Mouse (Mus musculus) limb, embryonic 13.5 days (tissue): ENCODE data around the gene Csnk1g1. TPM values are rescaled to one million over a fixed set of nuclear protein-coding genes. Genes with fewer than 3 reads are reported as not detected.

Experiments
- ATAC-seq: fragments of 200-750 bp; cut with Nextera tagmentation; 2 replicates; pipeline ENCODE4 v1.8.0; 2017; ENCODE audit warnings: low read depth, moderate number of reproducible peaks, moderate TSS enrichment; ENCODE audit not compliant: low FRiP score
- H3K27ac ChIP-seq: fragments of 300-500 bp; sonication (generic); 2 replicates; pipeline ENCODE4 v1.5.1; 2015; ENCODE audit warnings: inconsistent platforms, mild to moderate bottlenecking, moderate library complexity
- H3K27me3 ChIP-seq: fragments of 300-500 bp; sonication (generic); 2 replicates; pipeline ENCODE4 v1.6.1; 2015; ENCODE audit warnings: mild to moderate bottlenecking, inconsistent platforms
- H3K36me3 ChIP-seq: fragments of 300-500 bp; sonication (generic); 2 replicates; pipeline ENCODE4 v1.6.1; 2015; ENCODE audit warnings: inconsistent platforms, mild to moderate bottlenecking, moderate library complexity
- H3K4me1 ChIP-seq: fragments of 300-500 bp; sonication (generic); 2 replicates; pipeline ENCODE4 v1.6.1; 2015; ENCODE audit warnings: inconsistent platforms
- H3K4me2 ChIP-seq: fragments of 300-500 bp; sonication (generic); replicated peaks from 2 replicates; pipeline ENCODE4 v1.6.1; 2015; ENCODE audit warnings: inconsistent platforms, mild to moderate bottlenecking, moderate library complexity
- H3K4me3 ChIP-seq: fragments of 300-500 bp; sonication (generic); 2 replicates; pipeline ENCODE4 v1.5.1; 2015; ENCODE audit warnings: moderate library complexity, mild to moderate bottlenecking, inconsistent platforms
- H3K9ac ChIP-seq: fragments of 300-500 bp; sonication (generic); 2 replicates; pipeline ENCODE4 v1.6.1; 2015; ENCODE audit warnings: mild to moderate bottlenecking, inconsistent platforms
- H3K9me3 ChIP-seq: fragments of 300-500 bp; sonication (generic); 2 replicates; pipeline ENCODE4 v1.6.1; 2016; ENCODE audit warnings: inconsistent platforms
- WGBS: fragments of 180-500 bp; shearing (Covaris S2); methylation state at CpG from one replicate; pipeline ENCODE4 v1.1.7; 2015; 5-methylcytosine and 5-hydroxymethylcytosine counted together
- polyA plus RNA-seq: library from polyadenylated mRNA; unstranded; fragments of >200 nt; fragmentation: Nextera tagmentation; extraction: Ambion mirVana; gene quantifications from 2 replicates; pipeline ENCODE4 v1.2.1, GENCODE M21; 2015

Gene Csnk1g1
- polyA plus RNA-seq, 1 experiment from 2014 or later: 18.8 TPM

GRCm38 (mm10) chr9:66007603-66008202, 99.0 kb downstream of the Csnk1g1 start:
- Histone ChIP-seq H3K4me1 (no peaks in the 10 kb centered on the region; the same call in 1 of the 2 replicates), H3K9ac (no peak overlapping the region), H3K36me3 (peaks cover 41% of the 10 kb centered on the region), H3K27me3 (no peaks in the 10 kb centered on the region), H3K4me3 (no peak overlapping the region), H3K27ac (no peak overlapping the region), H3K9me3 (no peaks in the 10 kb centered on the region), H3K4me2 (no peak overlapping the region)
- 76% methylated on average over 7 of the region's 7 CpGs for WGBS
- no peak for ATAC-seq

- Histone ChIP-seq H3K9ac (no peak overlapping the region), H3K4me3 (no peak overlapping the region), H3K36me3 (peaks cover 45% of the 10 kb centered on the region), H3K9me3 (no peaks in the 10 kb centered on the region), H3K4me2 (no peak overlapping the region), H3K27ac (no peak overlapping the region), H3K27me3 (no peaks in the 10 kb centered on the region), H3K4me1 (no peaks in the 10 kb centered on the region)
- ATAC-seq: no peak
Observed at GRCm38 (mm10) chr9:66020601-66021000, 111.9 kb downstream of the Csnk1g1 start.

DNA sequence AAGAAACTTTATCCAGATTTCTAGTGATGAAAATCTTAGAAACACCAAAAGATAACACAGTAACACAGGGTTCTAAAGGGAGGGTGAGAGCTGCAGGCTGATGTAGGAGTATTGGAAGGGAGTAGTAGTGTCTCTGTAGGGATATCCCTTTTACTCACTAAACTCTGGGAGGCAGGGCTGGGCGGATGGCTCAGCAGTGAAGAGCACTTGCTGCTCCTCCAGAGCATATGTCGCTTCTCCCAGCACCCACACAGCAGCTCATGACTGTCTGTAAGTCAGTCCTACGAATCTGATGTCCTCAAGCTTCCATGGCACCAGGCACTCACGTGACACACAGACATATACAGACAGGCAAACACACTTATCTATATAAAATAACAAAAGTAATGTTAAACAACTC, 129.4 kb downstream of the Csnk1g1 start:
- H3K9ac ChIP-seq: no peak overlapping the region
- peaks cover 57% of the 10 kb centered on the region for H3K36me3 ChIP-seq
- no peak for ATAC-seq
- no peaks in the 10 kb centered on the region for H3K9me3 ChIP-seq
- WGBS: 87% methylated on average over 4 of the region's 4 CpGs
- no peaks in the 10 kb centered on the region for H3K4me1 ChIP-seq
- H3K27ac ChIP-seq: no peak overlapping the region
- no peaks in the 10 kb centered on the region for H3K27me3 ChIP-seq
- H3K4me2 ChIP-seq: no peak overlapping the region
- H3K4me3 ChIP-seq: no peak overlapping the region

DNA sequence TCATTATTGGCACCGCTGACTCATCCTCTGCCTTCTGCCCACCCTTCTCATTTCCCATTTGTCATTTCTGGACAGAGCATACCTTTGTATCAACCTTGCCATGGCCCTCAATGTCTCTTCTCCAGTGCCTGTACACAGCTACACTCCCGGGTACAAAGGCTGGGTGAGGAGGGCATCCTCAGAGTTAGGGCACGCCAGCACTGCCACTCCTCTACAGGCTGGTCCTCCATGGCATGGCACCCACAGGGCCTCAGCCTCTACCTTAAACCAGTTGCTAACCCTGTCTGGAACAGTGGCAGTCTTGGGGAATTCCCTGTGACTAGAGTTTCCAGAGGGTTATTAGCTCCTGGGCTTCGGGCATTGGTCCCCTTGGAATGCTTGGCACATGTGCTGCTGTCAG, 129.9 kb downstream of the Csnk1g1 start:
- 94% methylated on average over 4 of the region's 4 CpGs for WGBS
- H3K9me3 ChIP-seq: no peaks in the 10 kb centered on the region
- no peaks in the 10 kb centered on the region for H3K4me1 ChIP-seq
- H3K4me3 ChIP-seq: no peak overlapping the region
- no peak overlapping the region for H3K9ac ChIP-seq
- no peak overlapping the region for H3K4me2 ChIP-seq
- H3K36me3 ChIP-seq: peaks cover 52% of the 10 kb centered on the region
- no peaks in the 10 kb centered on the region for H3K27me3 ChIP-seq
- H3K27ac ChIP-seq: no peak overlapping the region
- no peak for ATAC-seq

- no peak overlapping the region for H3K27ac ChIP-seq
- H3K4me2 ChIP-seq: no peak overlapping the region
- H3K4me3 ChIP-seq: no peak overlapping the region
- H3K36me3 ChIP-seq: peaks cover 51% of the 10 kb centered on the region
- H3K9me3 ChIP-seq: no peaks in the 10 kb centered on the region
- 82% methylated on average over 4 of the region's 4 CpGs for WGBS
- no peaks in the 10 kb centered on the region for H3K27me3 ChIP-seq
- ATAC-seq: no peak
- H3K9ac ChIP-seq: no peak overlapping the region
- no peaks in the 10 kb centered on the region for H3K4me1 ChIP-seq
Observed at GRCm38 (mm10) chr9:66039290-66039689, 130.6 kb downstream of the Csnk1g1 start.

DNA sequence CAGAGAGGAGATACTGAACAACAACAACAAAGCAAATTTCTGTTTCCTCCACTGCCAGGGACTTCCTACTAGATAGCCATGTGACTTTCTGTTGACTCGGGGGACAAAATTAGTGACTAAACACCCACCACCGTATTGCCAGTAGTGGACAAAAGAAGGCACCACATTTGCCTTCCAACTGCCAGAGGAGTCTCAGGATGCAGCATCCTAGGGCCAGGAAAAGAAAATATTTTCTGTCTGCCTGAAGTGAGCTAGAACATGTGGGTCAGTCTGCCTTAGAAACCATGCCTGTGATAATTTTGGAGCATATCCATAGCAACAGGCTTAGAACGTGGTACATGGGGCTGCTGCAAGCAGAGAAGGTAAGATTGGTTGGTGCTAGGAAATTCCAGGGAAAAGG, 132.1 kb downstream of the Csnk1g1 start:
- H3K4me1 ChIP-seq: no peaks in the 10 kb centered on the region
- no peak overlapping the region for H3K9ac ChIP-seq
- H3K27ac ChIP-seq: no peak overlapping the region
- H3K4me3 ChIP-seq: no peak overlapping the region
- H3K4me2 ChIP-seq: no peak overlapping the region
- no peak for ATAC-seq
- H3K9me3 ChIP-seq: no peaks in the 10 kb centered on the region
- no peaks in the 10 kb centered on the region for H3K27me3 ChIP-seq
- H3K36me3 ChIP-seq: peaks cover 48% of the 10 kb centered on the region
- WGBS: 92% methylated on average over 3 of the region's 3 CpGs

DNA sequence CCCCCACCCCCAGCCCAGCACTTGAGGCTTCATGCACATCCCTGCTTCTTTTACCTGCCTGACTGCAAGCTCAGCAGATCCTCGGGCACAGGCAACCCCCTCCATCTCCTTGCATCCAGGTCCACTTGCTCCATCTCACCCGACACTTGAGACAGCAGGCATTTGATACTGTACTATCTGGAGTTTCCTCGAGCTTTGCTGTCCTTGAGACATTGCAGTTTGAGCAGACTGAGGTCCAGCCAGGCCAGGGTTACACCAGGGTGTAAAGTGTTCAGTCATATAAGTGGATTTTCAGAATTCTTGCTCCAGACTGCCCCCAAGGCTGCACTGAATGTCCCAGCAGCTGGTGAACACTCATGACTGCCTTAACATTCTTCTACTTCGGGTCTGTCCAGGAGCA, 133.6 kb downstream of the Csnk1g1 start:
- Histone ChIP-seq H3K27me3 (no peaks in the 10 kb centered on the region), H3K4me1 (no peaks in the 10 kb centered on the region), H3K9ac (no peak overlapping the region), H3K9me3 (no peaks in the 10 kb centered on the region), H3K27ac (no peak overlapping the region), H3K4me3 (no peak overlapping the region), H3K4me2 (no peak overlapping the region), H3K36me3 (peaks cover 42% of the 10 kb centered on the region)
- ATAC-seq: no peak
- 86% methylated on average over 4 of the region's 4 CpGs for WGBS

DNA sequence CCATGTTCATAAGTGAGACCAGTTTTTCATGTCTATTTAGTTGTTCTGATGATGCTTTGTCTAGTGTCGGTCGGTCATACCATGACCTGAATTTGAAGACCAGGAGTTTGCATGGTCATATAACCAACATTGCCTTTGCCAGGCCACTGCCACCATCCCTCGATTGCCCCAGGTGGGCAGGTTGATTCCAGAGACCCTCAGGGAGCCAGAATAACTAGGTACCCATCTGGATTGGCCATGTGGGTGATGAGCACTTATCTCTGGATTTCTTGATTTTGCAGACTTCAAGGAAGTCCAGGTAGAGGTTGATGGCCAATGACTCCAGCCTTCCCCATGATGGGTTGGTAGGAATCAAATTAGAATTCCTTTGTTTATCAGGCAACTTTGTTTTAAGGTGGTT, 134.5 kb downstream of the Csnk1g1 start:
- WGBS: 94% methylated on average over 3 of the region's 3 CpGs
- Histone ChIP-seq H3K9ac (no peak overlapping the region), H3K4me3 (no peak overlapping the region), H3K27ac (no peak overlapping the region), H3K36me3 (peaks cover 37% of the 10 kb centered on the region), H3K9me3 (no peaks in the 10 kb centered on the region), H3K27me3 (no peaks in the 10 kb centered on the region), H3K4me1 (no peaks in the 10 kb centered on the region), H3K4me2 (no peak overlapping the region)
- no peak for ATAC-seq

DNA sequence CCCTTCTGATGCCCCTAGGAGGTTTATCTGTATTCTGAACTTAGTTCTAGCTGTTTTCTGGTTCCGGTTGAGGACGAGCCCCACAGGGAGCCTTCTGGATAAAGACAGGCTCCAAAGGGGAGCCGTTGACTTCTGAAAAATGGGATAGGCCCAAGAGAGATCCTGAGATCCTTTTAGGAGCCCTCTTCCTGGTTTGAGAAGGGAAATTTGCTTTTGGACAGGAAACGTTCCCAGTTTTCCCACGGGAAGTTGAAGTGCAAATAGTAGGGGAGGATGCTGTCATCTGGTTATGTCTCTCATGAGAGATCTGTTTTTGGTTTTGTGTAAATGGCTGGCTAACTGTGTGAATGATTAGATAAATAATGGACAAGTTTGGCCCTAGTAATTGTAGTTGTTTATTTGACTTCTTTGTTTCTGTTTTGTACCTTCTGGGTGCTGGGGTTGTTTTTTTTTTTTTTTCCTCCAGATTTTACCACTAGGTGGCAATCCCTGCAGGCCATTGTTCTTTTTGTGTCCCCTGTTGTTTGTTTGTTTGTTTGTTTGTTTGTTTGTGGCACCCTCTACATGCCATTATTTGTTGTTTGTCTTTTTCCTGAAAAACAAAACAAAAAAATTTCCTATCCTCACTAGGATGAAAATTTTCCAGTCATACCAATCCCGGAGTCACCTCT, 141.3 kb downstream of the Csnk1g1 start:
- Histone ChIP-seq H3K27me3 (no peaks in the 10 kb centered on the region), H3K36me3 (peaks cover 2% of the 10 kb centered on the region; the same call in 1 of the 2 replicates), H3K4me3 (no peak overlapping the region), H3K9ac (no peak overlapping the region), H3K4me2 (no peak overlapping the region), H3K27ac (no peak overlapping the region), H3K4me1 (no peaks in the 10 kb centered on the region), H3K9me3 (no peaks in the 10 kb centered on the region)
- 76% methylated on average over 6 of the region's 6 CpGs for WGBS
- no peak for ATAC-seq

GRCm38 (mm10) chr9:66051493-66051892, 142.8 kb downstream of the Csnk1g1 start:
- Histone ChIP-seq H3K4me2 (no peak overlapping the region), H3K4me3 (no peak overlapping the region), H3K4me1 (no peaks in the 10 kb centered on the region), H3K27ac (no peak overlapping the region), H3K36me3 (no peaks in the 10 kb centered on the region; the same call in 1 of the 2 replicates), H3K9me3 (no peaks in the 10 kb centered on the region), H3K9ac (no peak overlapping the region), H3K27me3 (no peaks in the 10 kb centered on the region)
- no peak for ATAC-seq
- 69% methylated on average over 4 of the region's 4 CpGs for WGBS

DNA sequence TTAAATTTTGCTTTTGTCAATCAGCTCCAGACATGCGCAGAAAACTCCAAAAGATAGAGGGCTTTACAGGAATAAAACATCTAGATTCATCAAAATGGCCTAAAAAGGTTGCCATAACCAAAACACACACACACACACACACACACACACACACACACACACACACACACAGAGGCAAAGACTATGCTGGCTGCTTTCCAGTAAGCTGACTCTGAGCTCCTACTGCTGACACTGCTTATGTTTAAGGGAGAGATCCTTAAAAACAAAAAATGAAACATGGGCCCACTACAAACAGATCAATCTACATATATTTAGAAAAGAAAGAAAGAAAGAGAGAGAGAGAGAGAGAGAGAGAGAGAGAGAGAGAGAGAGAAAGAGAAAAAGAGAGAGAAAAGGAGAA, 144.0 kb downstream of the Csnk1g1 start:
- Histone ChIP-seq H3K4me3 (no peak overlapping the region), H3K4me1 (no peaks in the 10 kb centered on the region), H3K9ac (no peak overlapping the region), H3K36me3 (no peaks in the 10 kb centered on the region; the same call in 1 of the 2 replicates), H3K9me3 (no peaks in the 10 kb centered on the region), H3K27ac (no peak overlapping the region), H3K4me2 (no peak overlapping the region), H3K27me3 (no peaks in the 10 kb centered on the region)
- WGBS: 82% methylated on average over 1 of the region's 1 CpGs
- ATAC-seq: no peak

DNA sequence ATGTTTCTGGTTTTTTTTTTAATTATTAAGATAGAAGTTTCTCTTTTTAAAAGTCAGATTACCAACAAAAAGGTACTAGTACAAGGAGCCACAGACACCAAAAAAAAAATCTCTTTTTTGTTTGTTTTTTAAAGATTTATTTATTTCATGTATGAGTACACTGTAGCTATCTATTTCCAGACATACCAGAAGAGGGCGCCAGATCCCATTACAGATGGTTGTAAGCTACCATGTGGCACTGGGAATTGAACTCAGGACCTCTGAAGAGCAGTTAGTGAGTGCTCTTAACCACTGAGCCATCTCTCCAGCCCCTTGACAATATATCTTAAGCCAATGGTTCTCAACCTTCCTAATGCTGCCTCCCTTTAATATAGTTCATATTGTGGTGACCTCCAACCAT, 144.9 kb downstream of the Csnk1g1 start:
- Histone ChIP-seq H3K4me2 (no peak overlapping the region), H3K9me3 (no peaks in the 10 kb centered on the region), H3K36me3 (no peaks in the 10 kb centered on the region; the same call in 1 of the 2 replicates), H3K4me1 (0 out of 2 replicates have a peak, but pooled peaks cover 2% of the 10 kb centered on the region), H3K27ac (no peak overlapping the region), H3K4me3 (no peak overlapping the region), H3K27me3 (no peaks in the 10 kb centered on the region), H3K9ac (no peak overlapping the region)
- no peak for ATAC-seq
- 36% methylated on average over 1 of the region's 1 CpGs for WGBS
